In genomic region chr16:77649006-77649405, GRCm38 (mm10) we compare ENCODE assay signal across 26 mouse cellular contexts. TPM values are rescaled to one million over a fixed set of nuclear protein-coding genes. Genes with fewer than 3 reads are reported as not detected.
A peak's percentile ranks its signal among the peaks of the same experiment; 100 is the strongest.
DNase-seq lines count a peak whose midpoint lies in the region; ATAC-seq lines count a peak whose summit lies in the region.
"Had no signal": no experiment of that assay in that cellular context is flagged by ENCODE, and none has a peak within 500 bp of the region (broad histone marks: within the 10 kb centered on the region; RNA-seq: fewer than 3 reads in every experiment).

No protein-coding gene starts in this region.

- WGBS in hindbrain, embryonic 11.5 days: 69% methylated on average over 2 of the region's 2 CpGs
- WGBS in hindbrain, embryonic 10.5 days: 75% methylated on average over 2 of the region's 2 CpGs
- WGBS in forebrain, embryonic 14.5 days: 21% methylated on average over 2 of the region's 2 CpGs
- 35% methylated on average over 2 of the region's 2 CpGs for WGBS in hindbrain, embryonic 13.5 days
- 17% methylated on average over 2 of the region's 2 CpGs for WGBS in midbrain, embryonic 15.5 days

- H3K4me2 ChIP-seq in hindbrain, embryonic 11.5 days (replicated peaks; ENCODE audit: low read depth, low read length): no peak overlapping the region
- H3K4me2 ChIP-seq in forebrain, embryonic 14.5 days (ENCODE audit: low read length): no peak overlapping the region
- H3K4me2 ChIP-seq in hindbrain, embryonic 13.5 days: peak overlapping the region; percentile 2; the same call in 1 of the 2 replicates
- no peak overlapping the region for H3K4me2 ChIP-seq in midbrain, embryonic 15.5 days
- H3K4me2 ChIP-seq: heart, embryonic 11.5 days; limb, embryonic 13.5 days; liver, embryonic 12.5 days; stomach, embryonic 15.5 days had no signal

- no peaks in the 10 kb centered on the region for H3K9me3 ChIP-seq in hindbrain, embryonic 11.5 days (ENCODE audit: control insufficient read depth, low read length)
- H3K9me3 ChIP-seq in hindbrain, embryonic 10.5 days: no peaks in the 10 kb centered on the region
- no peaks in the 10 kb centered on the region for H3K9me3 ChIP-seq in forebrain, embryonic 14.5 days (replicated peaks; ENCODE audit: control insufficient read depth, low read length)
- H3K9me3 ChIP-seq in hindbrain, embryonic 13.5 days: no peaks in the 10 kb centered on the region
- H3K9me3 ChIP-seq in midbrain, embryonic 15.5 days: no peaks in the 10 kb centered on the region
- H3K9me3 ChIP-seq: limb, embryonic 13.5 days; liver, embryonic 12.5 days; stomach, embryonic 15.5 days had no signal

- H3K9ac ChIP-seq in hindbrain, embryonic 11.5 days (ENCODE audit: low read depth, low read length): no peak overlapping the region
- H3K9ac ChIP-seq in forebrain, embryonic 14.5 days (ENCODE audit: low read length): no peak overlapping the region
- no peak overlapping the region for H3K9ac ChIP-seq in hindbrain, embryonic 13.5 days
- H3K9ac ChIP-seq in midbrain, embryonic 15.5 days: no peak overlapping the region
- H3K9ac ChIP-seq: limb, embryonic 13.5 days; liver, embryonic 12.5 days; stomach, embryonic 15.5 days had no signal

- no peaks in the 10 kb centered on the region for H3K36me3 ChIP-seq in hindbrain, embryonic 11.5 days (ENCODE audit: control insufficient read depth, insufficient read depth, low read length)
- H3K36me3 ChIP-seq in hindbrain, embryonic 10.5 days: no peaks in the 10 kb centered on the region
- no peaks in the 10 kb centered on the region for H3K36me3 ChIP-seq in forebrain, embryonic 14.5 days (ENCODE audit: control insufficient read depth, insufficient read depth, low read length)
- no peaks in the 10 kb centered on the region for H3K36me3 ChIP-seq in hindbrain, embryonic 13.5 days
- H3K36me3 ChIP-seq in midbrain, embryonic 15.5 days (replicated peaks): no peaks in the 10 kb centered on the region
- H3K36me3 ChIP-seq: limb, embryonic 13.5 days; liver, embryonic 12.5 days; stomach, embryonic 15.5 days had no signal

- H3K27ac ChIP-seq in hindbrain, embryonic 11.5 days (ENCODE audit: low read depth, low read length): peak overlapping the region; percentile 24; the same call in 1 of the 2 replicates
- no peak overlapping the region for H3K27ac ChIP-seq in hindbrain, embryonic 10.5 days
- H3K27ac ChIP-seq in forebrain, embryonic 14.5 days (ENCODE audit: low read depth, low read length): peak overlapping the region; percentile 78; the same call in 1 of the 2 replicates
- peak overlapping the region; percentile 88 for H3K27ac ChIP-seq in hindbrain, embryonic 13.5 days
- peak overlapping the region; percentile 80 for H3K27ac ChIP-seq in midbrain, embryonic 15.5 days
- H3K27ac ChIP-seq: limb, embryonic 13.5 days; liver, embryonic 12.5 days; stomach, embryonic 15.5 days had no signal

- H3K27me3 ChIP-seq in hindbrain, embryonic 11.5 days (ENCODE audit: control insufficient read depth, insufficient read depth, low read length): no peaks in the 10 kb centered on the region
- no peaks in the 10 kb centered on the region for H3K27me3 ChIP-seq in hindbrain, embryonic 10.5 days (ENCODE audit: insufficient read depth, poor library complexity, severe bottlenecking)
- no peaks in the 10 kb centered on the region for H3K27me3 ChIP-seq in forebrain, embryonic 14.5 days (replicated peaks; ENCODE audit: control insufficient read depth, insufficient read depth, low read length)
- H3K27me3 ChIP-seq in hindbrain, embryonic 13.5 days: no peaks in the 10 kb centered on the region
- no peaks in the 10 kb centered on the region for H3K27me3 ChIP-seq in midbrain, embryonic 15.5 days (replicated peaks)
- H3K27me3 ChIP-seq: limb, embryonic 13.5 days; liver, embryonic 12.5 days; stomach, embryonic 15.5 days had no signal

- no peak for DNase-seq in hindbrain, embryonic 11.5 days (ENCODE audit: low spot score)
- no peak for DNase-seq in hindbrain, embryonic 10.5 days (ENCODE audit: low spot score)
- DNase-seq in forebrain, embryonic 14.5 days (ENCODE audit: low spot score): peak; percentile 54
- DNase-seq in Muller cell, postnatal 12 days (ENCODE audit: inconsistent ontology term): no peak
- no peak for DNase-seq in yolk sac, embryonic 10.5 days (ENCODE audit: low spot score)
- DNase-seq in lung, postnatal 36 days: no peak
- DNase-seq: cerebellum, adult 11-12 months; cerebellum, postnatal 36 days; gastrocnemius, postnatal 10 days; kidney, adult 9 months; kidney, postnatal 14 days; lung, adult 18-20 months; lung, postnatal 10 days; right cerebral cortex, postnatal 4 days; thymus, postnatal 4 days had no signal

- H3K4me3 ChIP-seq in hindbrain, embryonic 11.5 days (ENCODE audit: low read depth, low read length): no peak overlapping the region
- H3K4me3 ChIP-seq in hindbrain, embryonic 10.5 days: no peak overlapping the region
- H3K4me3 ChIP-seq in forebrain, embryonic 14.5 days (ENCODE audit: low read depth, low read length): no peak overlapping the region
- H3K4me3 ChIP-seq in hindbrain, embryonic 13.5 days: no peak overlapping the region
- no peak overlapping the region for H3K4me3 ChIP-seq in midbrain, embryonic 15.5 days
- H3K4me3 ChIP-seq: limb, embryonic 13.5 days; liver, embryonic 12.5 days; stomach, embryonic 15.5 days had no signal

- H3K4me1 ChIP-seq in hindbrain, embryonic 11.5 days (replicated peaks; ENCODE audit: control insufficient read depth, insufficient read depth, low read length): no peaks in the 10 kb centered on the region
- peaks cover 20% of the 10 kb centered on the region for H3K4me1 ChIP-seq in hindbrain, embryonic 10.5 days (replicated peaks)
- peaks cover 21% of the 10 kb centered on the region for H3K4me1 ChIP-seq in forebrain, embryonic 14.5 days (ENCODE audit: control insufficient read depth, insufficient read depth, low read length)
- H3K4me1 ChIP-seq in hindbrain, embryonic 13.5 days (replicated peaks): peaks cover 36% of the 10 kb centered on the region
- H3K4me1 ChIP-seq in midbrain, embryonic 15.5 days: peaks cover 21% of the 10 kb centered on the region
- H3K4me1 ChIP-seq: stomach, embryonic 15.5 days had no signal

- ATAC-seq in hindbrain, embryonic 11.5 days (ENCODE audit: low FRiP score): no peak
- ATAC-seq in forebrain, embryonic 14.5 days: no peak
- ATAC-seq in hindbrain, embryonic 13.5 days (ENCODE audit: low FRiP score): no peak
- no peak for ATAC-seq in midbrain, embryonic 15.5 days (replicated peaks)
- ATAC-seq: CD4-positive, CD25-positive, alpha-beta regulatory T cell, adult 4 months; intestine, embryonic 16.5 days; liver, embryonic 12.5 days had no signal

RNA-seq across cellular contexts. Expression of gene Gm11146, which starts 47.1 kb away (rescaled TPM):
- polyA plus RNA-seq in hindbrain, embryonic 11.5 days (2014; fragmentation: Nextera tagmentation; extraction: Ambion mirVana): not detected in 2 replicates
- polyA plus RNA-seq in hindbrain, embryonic 10.5 days (2016; fragmentation: Nextera tagmentation; extraction: Ambion mirVana): not detected in 2 replicates
- polyA plus RNA-seq in forebrain, embryonic 14.5 days (2014; fragmentation: Nextera tagmentation; extraction: Ambion mirVana): not detected in 2 replicates
- not detected in 2 replicates for polyA plus RNA-seq in hindbrain, embryonic 13.5 days (2015; fragmentation: Nextera tagmentation; extraction: Ambion mirVana)
- polyA plus RNA-seq in midbrain, embryonic 15.5 days (2015; fragmentation: Nextera tagmentation; extraction: Ambion mirVana): not detected in 2 replicates
- polyA plus RNA-seq: CD4-positive, CD25-positive, alpha-beta regulatory T cell, adult 4 months; embryonic facial prominence, embryonic 14.5 days; heart, embryonic 11.5 days; heart, postnatal 0 days; intestine, embryonic 16.5 days; limb, embryonic 13.5 days; liver, embryonic 12.5 days; neural tube, embryonic 11.5 days; stomach, embryonic 15.5 days had no signal
